Mouse (Mus musculus) kidney, adult 2 months (tissue): ENCODE measurements around the gene Slit3.

Experiments
- CTCF ChIP-seq: fragments of 200-500 bp; conservative IDR thresholded peaks from 2 replicates; pipeline ENCODE4 v1.5.1; 2011; ENCODE audit warnings: low read depth, mild to moderate bottlenecking, control low read depth, low read length, moderate library complexity, mixed read lengths; ENCODE audit not compliant: insufficient read depth, insufficient read length
- POLR2A ChIP-seq: fragments of 200-500 bp; IDR thresholded peaks from one replicate; pipeline ENCODE4 v1.6.1; 2011; ENCODE audit warnings: low read depth, low read length, control low read depth

DNA sequence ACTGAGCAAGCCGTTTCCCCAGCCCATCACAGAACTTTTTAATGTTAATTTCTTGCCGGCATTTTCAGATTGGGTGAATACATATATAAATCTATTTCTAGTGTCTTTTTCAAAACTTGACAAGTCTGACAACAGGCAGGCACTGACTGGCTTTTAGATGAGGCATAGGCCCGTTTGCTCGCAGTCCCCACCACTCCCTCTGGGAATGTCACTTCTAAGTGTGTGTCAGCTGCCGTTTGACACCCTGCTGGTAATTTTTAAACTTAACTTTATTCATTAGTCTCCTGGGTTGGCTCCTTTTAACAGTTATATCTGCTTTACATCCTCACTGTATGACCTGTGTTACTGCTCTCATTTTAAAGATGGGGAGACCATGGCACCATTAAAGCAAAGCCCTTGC is 21.2 kb downstream of the Slit3 start:
- TF ChIP-seq CTCF = no peak
- TF ChIP-seq POLR2A = no peak
